Comparison of ENCODE assay signal across 1 mouse cellular context in genomic region chr9:108095518-108095917, GRCm38 (mm10).
A peak's percentile ranks its signal among the peaks of the same experiment; 100 is the strongest.
TF ChIP-seq lines count a peak whose summit lies in the region.

No protein-coding gene starts in this region.

TF ChIP-seq in MEL, 35 proteins besides CTCF, POLR2A, EP300 and RAD21:
- TF ChIP-seq MAZ (IDR thresholded peaks at IDR 0.05; ENCODE audit: low read depth, low read length) (0 out of 2 replicates have a peak, but pooled peaks have one; percentile 49), MEF2A (IDR thresholded peaks at IDR 0.05; ENCODE audit: extremely low read depth, insufficient replicate concordance, low read depth, low read length, poor library complexity, severe bottlenecking) (no peak), MAX (IDR thresholded peaks at IDR 0.05; ENCODE audit: low read length) (no peak), POLR2AphosphoS2 (IDR thresholded peaks at IDR 0.05; ENCODE audit: low read length) (no peak), SMC3 (IDR thresholded peaks at IDR 0.05; ENCODE audit: low read depth, low read length) (peak; percentile 81), RCOR1 (IDR thresholded peaks at IDR 0.05; ENCODE audit: low read depth, low read length) (no peak), ELF1 (IDR thresholded peaks at IDR 0.05; ENCODE audit: low read depth, low read length) (no peak), HCFC1 (IDR thresholded peaks at IDR 0.05; ENCODE audit: low read depth, low read length) (0 out of 2 replicates have a peak, but pooled peaks have one; percentile 12), ZC3H11A (IDR thresholded peaks at IDR 0.05; ENCODE audit: low read depth, low read length) (peak; percentile 84)
